Mouse (Mus musculus): ENCODE results near the gene Bcar1.

The Bcar1 gene

DNA sequence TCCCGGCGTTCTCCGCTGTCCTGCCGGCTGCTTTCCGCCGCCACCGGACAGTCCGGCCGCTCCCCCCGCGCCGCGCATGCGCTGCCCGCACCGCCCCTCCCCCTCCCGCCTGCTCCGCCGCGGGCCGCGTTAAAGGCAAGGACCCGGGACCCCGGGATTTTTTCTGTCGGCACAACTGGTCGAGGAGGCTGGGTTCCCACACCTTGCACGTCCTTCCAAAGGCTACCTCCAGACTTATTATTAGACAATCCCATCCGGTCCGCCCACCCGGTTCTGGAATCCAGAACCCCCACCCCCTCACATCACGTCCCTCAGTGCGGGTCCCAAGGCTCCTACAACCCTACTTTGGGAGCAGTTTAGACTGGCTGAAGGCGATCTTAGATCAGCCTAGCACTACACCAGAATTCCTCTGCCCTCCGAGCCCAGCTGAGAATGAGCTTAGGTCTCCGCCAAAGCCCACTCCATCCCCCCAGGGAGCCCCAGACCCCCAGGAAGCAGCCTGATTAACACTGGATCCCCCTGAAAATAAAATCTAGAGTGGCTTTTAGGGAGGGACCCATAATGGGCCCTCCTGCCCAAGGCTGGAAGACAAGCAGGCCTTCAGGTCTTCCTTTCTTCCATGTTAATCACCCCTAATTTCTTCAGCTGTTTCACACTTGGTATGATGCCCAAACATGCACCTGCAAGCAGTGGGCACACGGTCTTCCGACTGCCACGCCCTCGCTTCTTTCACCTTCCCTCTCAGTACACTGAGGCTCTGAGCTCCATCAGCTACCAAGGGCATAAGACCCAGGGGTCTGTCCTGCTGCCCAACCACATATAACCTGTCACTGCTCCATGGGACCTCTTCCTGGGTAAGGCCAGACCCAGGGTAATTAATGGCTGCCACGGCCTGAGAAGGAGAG lies at the start of gene Bcar1:
Gene Bcar1, minus strand, starts transcription at position 18 of the 905 bp plus-strand sequence.
- DNase-seq (ENCODE audit: low spot score) = peak; percentile 88

DNA sequence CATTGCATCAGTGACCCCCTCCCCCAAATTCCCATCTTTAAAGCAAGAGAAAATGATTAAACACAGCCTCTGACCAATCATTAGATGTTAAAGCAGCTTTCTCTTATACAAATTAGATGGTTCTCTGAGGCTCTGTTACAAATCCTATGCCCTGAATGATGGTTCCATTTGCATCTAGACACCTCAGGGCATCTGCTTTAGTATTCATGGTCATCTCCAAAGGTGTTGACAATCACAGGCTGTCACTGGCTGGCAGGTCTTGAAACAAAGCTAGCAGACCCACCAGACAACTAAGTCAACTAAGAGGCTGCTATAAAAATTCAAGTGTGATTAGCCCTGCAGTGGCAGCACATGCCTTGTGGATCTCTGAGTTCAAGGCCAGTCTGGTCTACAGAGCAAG lies 46.0 kb upstream of the Bcar1 start:
- DNase-seq (ENCODE audit: low spot score) = no peak

DNA sequence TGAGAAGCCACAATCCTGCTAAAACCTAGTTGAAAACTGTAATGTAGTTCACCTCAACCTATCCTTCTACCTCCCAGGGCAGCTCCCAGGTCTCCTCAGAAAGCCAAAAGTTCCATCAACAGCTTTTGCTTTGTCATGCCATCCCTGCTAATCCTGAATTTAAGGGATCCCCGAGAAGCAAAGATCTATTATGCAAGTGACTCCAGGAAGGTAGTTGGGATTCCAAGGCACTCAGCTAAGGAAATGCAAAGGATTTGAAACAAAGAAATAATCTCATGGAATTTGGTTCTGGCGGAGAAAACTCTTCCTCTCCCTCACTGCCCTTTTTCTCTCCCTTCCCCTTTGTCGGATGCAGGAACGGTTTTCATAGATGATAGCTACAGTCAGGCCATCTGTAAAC lies 45.6 kb upstream of the Bcar1 start:
- no peak for DNase-seq (ENCODE audit: low spot score)

DNA sequence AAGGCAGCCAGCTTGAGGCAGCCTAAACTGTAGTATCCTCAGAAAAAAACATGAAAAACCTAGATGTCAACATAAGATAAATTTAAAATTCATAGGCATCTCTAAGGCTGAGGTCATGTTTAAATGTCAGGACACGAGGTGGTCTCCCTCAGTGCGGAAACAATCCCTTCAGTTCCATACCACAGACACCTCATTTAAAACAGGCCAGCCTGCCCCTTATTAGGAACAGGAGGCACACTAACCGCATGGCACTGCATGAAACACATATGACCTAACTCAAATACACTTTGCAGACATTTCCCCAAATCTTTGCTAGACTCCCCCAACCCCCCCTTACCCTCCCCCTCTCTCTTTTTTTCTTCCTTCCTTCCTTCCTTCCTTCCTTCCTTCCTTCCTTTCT lies 44.9 kb upstream of the Bcar1 start:
- DNase-seq (ENCODE audit: low spot score) = no peak

GRCm38 (mm10) chr8:111788085-111788484 lies 44.5 kb upstream of the Bcar1 start:
- no peak for DNase-seq (ENCODE audit: low spot score)

DNA sequence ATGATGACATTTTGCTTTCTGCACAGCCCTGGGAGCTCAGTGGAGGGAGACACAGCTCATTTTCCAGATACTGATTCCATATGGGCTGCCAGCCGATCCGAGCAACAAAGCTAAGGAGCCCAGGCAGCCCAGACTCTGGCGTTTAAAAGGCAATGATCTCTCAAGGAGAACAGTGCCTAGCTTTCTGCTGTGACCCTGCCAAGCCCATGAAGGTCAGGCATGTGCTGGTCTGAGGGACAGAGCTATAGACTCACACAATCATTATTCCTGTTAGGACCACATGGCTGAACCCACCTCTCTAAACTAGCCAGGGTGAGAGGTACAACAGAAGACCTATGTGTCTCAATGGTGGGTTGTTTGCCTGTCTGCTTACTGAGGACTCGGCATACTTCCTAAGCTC lies 44.1 kb upstream of the Bcar1 start:
- DNase-seq (ENCODE audit: low spot score) = no peak

DNA sequence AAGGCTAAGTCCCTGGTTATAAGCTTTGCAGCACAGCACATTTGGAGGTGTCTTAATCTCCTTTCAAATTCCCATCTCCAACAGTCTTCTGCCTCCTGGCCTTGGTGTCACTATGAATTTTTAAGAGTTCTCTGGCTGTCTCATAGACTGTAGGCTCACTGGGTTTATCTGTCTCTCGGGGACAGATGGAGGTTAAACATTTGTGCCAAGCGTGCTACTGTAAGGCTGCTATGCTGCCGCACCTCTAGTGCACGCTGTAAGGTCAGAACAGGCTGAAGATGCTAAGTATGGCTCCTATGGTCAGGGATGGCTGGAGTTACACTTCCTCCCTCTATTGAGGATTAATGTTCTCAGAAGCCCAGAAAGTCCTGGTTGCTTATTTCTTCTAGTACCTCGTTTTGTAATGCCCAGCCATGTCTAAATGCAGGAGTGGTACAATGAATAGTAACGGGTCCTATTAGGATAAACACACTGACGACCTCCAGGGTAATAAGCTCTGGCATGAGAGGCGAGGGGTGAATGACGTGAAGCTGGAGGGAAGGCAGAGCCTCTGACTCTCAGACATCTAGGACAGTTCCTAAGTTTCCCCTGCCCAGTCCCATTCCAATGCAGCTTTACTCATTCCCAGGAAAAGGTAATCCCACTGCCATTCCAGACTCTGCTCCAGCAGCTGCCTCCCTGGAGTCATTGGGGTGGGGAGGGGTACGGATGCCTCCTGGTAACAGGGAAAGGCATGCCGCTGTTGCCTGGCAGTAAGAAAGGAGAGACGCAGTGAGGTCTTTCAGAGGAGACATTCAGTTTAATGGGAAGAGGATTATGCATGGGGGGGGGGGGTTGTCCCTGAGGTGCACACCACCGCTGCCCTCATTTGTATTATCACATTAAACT lies 43.3 kb upstream of the Bcar1 start:
- no peak for DNase-seq (ENCODE audit: low spot score)

- no peak for DNase-seq (ENCODE audit: low spot score)
Observed at GRCm38 (mm10) chr8:111786116-111786515, 42.5 kb upstream of the Bcar1 start.

GRCm38 (mm10) chr8:111782671-111783394 lies 39.2 kb upstream of the Bcar1 start:
- no peak for DNase-seq (ENCODE audit: low spot score)

- no peak for DNase-seq (ENCODE audit: low spot score)
Observed at GRCm38 (mm10) chr8:111782161-111782560, 38.6 kb upstream of the Bcar1 start.

GRCm38 (mm10) chr8:111780697-111781424 lies 37.3 kb upstream of the Bcar1 start:
- DNase-seq (ENCODE audit: low spot score) = no peak

DNA sequence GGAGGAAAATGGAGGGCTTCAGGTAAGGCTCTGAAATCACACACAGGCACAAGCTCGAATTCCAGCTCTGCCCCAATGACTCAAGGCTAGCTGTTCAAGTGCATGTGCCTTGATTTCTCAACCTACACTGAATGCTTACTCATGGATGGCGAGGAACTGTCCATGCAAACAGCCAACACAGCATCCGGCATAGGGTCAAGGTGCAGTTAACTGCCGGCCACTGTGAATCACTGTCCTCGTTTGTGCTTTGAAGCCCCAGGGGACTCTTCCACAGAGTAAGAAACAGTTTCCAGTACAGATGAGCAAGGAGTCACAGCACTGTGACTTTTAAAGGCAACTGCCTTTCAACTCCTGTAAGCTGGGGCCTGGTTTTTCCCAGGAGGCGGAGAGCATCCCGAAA lies 36.1 kb upstream of the Bcar1 start:
- DNase-seq (ENCODE audit: low spot score) = peak; percentile 85

DNA sequence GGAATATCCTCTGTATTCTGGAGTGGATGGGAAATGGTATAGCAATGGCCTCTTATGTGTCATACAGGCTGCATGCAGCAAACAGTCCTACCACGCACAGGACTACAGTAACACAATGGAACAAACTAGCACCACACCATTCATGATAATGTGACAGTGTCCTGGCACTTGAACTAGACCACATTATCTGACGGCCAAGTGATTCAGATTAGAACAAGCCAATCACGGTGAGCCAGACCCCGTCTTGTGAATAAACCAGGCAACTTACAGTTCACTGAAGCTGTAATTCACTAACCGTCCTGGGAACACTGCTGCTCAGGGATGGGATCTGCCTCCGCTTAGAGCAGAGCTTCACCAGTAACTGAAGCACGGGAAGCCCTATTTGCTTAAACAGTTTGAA lies 35.2 kb upstream of the Bcar1 start:
- DNase-seq (ENCODE audit: low spot score) = no peak

DNA sequence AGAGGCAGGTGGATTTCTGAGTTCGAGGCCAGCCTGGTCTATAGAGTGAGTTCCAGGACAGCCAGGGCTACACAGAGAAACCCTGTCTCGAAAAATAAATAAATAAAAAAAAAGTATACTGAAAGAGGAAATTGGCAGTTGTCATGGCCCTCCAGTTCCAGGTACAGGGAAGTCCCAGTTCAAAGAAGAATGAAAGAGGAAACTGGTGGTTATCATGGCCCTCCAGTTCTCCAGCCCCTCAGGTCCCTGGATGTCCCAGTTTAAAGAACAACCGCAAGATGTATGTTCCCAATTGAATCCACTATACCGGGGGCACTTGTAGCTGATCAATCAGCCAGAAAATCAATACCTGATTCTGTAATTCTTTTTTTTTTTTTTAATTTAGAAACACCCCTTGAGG lies 32.9 kb upstream of the Bcar1 start:
- DNase-seq (ENCODE audit: low spot score) = no peak

DNA sequence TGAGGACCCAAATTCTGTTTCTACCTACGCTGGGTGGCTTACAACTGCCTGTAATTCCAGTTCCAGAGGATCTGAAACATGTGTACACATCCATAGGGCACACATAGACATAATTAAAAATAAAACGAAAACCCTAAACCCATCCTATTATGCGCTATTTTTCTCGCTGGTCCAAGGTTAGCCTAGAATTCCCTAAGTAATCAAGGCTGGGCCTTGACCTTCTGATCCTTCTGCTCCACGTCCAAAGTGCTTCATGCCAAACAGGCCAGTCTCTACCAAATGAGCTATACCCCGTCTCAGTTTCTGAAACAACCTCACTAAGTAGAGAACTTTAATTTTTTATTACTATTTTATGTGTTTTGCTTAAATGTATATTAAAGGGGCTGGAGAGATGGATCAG lies 32.2 kb upstream of the Bcar1 start:
- no peak for DNase-seq (ENCODE audit: low spot score)

DNA sequence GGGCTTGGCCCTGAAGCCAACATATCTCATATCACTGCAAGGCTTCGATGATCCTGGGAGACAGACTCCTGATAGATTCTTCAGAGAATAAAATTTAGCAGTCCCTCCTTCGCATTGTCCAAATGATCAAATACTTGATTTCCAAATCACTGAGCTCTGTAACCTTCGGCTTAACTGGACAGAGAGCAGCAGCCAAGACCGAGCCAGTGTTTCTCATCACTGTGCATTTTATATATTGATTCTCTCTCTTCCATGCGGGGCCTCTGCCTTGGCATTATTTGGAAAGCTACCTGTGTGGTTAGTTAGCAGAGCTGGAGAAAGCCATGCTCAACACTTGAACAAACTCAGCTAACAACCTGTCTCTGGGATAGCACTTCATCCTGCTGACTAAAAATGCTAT lies 29.9 kb upstream of the Bcar1 start:
- no peak for DNase-seq (ENCODE audit: low spot score)

DNA sequence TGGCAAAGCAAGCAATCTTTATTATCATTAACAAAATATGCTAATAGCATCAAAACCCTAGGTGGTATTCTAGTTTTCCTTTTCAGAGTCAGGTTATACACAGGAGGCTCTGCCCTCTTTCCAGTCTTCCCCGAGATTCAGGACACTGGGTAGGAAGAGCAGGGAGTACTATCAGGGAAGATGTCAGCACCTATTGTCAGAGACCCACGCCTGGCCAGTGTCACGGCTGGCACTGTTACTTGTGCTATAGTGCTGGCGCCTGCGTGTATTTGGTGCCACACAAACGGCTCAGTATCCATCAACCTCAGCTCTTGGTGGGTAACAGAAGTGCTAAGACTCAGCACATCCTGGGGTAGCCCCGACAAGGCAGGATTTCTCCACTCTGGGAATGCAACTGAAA lies 29.4 kb upstream of the Bcar1 start:
- DNase-seq (ENCODE audit: low spot score) = no peak

DNA sequence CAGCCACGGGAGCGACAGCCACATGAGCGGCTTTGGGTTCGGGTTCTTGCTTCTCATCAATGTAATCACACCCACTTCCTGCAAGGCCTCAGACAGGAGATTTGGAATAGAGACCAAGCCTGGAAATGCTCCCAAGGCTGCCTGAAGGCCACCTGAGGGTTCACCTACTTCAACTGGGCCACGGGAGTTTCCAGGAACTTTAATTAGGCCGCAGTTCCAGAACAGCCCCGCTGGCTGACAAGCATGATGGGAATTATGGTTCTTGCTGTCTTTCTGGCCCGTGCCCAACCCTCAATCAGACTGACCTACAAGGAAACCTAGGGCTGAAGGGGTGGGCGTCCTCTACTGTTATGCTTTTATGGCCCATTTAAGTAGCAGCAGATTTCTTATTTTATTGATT lies 28.5 kb upstream of the Bcar1 start:
- no peak for DNase-seq (ENCODE audit: low spot score)

DNA sequence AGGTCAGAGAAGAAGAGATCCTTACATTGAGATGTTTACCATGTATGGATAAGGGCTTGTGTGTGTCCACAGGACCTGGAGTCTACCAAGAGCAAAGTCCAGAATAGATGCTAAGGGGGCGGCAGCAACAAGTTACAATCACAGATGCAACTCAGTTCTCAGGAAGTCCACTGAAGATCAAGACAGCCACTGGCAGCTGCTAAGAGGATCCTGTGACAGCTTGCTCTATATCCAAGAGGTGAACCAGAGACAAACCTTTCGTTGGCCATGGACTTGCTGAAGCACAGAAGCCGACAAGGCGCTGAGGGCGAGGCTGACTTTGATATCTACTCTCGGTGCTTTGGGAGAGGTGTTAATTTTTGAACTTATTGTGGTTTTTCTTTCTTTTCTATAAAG lies 28.0 kb upstream of the Bcar1 start:
- DNase-seq (ENCODE audit: low spot score) = peak; percentile 45

- no peak for DNase-seq (ENCODE audit: low spot score)
Observed at GRCm38 (mm10) chr8:111770958-111771624, 27.5 kb upstream of the Bcar1 start.

DNA sequence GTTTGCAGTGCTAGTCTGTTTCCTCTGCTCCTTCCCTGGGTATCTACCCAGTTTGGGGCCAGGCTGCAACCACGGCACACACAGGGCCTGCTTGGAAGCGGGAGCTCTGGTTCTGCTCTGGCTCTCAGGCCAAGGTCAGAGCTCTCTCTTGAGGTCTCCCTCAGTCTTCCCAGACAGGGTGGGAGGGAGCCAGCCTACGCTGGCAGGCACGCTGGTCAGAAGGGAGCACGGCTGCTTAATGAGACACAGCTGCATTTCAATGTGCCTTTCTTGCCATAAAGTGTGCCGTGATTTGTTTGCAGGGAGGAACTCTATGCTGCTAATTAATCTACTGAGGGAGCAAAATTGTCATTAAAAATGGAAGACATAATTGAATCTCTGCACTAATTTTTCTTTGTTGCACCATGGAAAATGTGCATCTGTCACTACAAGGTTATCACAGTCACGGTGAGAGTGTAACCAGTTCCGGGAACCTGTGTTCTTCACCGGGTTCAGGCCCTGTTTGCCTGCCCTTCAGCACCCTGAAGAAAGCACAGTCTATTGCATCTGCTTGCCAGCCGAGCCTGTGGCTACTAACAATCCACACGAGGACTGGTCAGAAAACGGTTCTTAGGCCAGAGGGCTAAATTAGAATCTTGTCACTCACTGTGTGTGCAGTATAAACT lies 26.3 kb upstream of the Bcar1 start:
- DNase-seq (ENCODE audit: low spot score) = no peak

All from yolk sac, embryonic 10.5 days (tissue).